Mouse (Mus musculus) fibroblast of lung, adult 2 months (primary cell): ENCODE measurements at regions not wholly inside any gene's neighbourhood (a gene's known extent, or its start where the extent isn't known, plus 50 kb on each side); places are given as distances from the start of the nearest gene placed in this dataset.
A peak's percentile ranks its signal among the peaks of the same experiment; 100 is the strongest.

Experiments
- DNase-seq: peaks from one replicate; pipeline ENCODE4 v3.0.0-alpha.2; 2011; ENCODE audit warnings: low read depth

DNA sequence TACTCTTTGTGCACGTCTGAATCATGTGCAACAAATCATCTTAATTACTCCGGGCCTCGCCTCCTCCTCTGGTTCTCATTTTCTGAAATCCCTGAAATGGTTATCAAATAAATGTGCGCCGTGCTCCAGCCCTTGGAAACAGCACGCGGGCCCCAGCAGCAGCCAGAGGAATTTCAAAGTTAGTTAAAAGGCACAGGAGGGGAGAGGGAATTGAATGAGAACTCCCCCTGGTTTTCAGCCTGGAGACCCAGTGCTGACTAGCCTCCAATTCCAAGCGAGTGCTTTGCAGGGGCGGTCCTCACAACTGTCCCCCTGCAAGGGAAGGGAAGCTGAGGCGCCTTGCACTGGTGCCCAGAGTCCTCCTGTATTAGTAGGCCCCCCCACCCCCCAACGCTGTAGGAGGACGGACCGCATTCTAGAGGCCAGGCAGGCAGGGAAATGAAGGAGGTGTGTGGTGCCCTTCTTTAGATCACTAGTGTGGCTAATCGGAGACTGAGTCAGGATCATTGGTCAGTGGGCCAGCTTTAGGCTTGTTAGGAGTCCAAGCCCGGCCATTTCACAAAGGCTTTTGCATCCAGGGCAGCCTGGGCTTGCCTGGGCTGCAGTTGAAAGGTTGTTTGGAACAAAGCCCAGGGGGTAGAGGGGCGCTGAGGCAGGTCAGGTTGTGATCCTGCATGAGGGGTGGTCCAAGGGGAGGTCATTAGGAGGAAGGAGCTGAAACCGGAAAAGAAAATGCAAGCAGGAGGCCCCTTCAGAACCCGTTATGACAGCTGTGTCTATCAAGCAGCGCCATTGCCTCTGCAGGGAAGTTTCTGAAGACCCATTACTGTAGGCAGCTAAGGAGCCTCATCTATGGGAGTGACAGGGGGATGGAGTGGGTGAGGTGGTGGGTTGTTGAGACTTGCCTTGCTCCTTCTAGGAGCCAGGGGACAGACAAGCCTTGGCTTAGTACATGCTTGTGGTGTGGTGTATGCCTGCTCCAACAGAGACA lies 80.3 kb upstream of the Igfbp7 start:
- no peak for DNase-seq

GRCm38 (mm10) chr5:77483053-77483717 lies 75.3 kb upstream of the Igfbp7 start:
- no peak for DNase-seq

DNA sequence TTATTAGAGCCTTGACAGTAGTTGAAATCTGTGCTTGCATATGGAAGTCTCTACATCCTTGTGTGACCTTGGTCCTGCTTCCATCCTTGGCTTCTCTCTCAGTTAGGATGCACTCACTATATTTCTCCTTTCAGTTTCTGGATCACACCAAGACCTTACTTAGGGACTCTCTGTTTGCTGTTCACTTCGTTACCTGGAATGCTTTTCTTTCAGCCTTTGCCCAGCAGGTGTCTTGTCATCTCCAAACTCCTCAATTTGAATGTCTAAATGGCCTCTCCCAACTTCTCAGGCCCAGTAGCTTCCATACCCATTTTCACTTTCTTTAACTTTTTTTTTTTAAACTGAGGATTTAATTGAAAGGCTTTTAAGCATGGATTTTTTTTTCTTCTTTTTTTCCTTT lies 74.0 kb upstream of the Igfbp7 start:
- no peak for DNase-seq

DNA sequence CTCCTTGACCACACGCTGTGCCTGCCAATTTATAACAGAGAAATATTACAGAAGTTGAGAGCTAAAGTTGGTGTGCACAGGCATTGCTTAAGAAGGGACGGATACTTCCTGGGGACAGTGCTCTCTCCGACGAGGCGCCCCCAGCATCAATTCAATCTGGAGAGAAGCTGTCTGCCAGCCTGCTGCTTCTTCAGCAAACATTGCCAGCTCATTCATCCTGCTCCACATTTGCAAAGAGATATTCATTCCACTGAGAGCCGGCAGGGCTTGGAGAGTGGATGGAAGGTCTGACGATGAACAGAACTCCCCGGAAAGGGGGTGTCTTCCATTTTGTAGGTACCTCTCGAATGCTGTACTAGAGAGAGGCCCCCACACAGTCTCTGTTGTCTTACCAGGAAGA lies 70.0 kb upstream of the Igfbp7 start:
- DNase-seq, result no peak

DNA sequence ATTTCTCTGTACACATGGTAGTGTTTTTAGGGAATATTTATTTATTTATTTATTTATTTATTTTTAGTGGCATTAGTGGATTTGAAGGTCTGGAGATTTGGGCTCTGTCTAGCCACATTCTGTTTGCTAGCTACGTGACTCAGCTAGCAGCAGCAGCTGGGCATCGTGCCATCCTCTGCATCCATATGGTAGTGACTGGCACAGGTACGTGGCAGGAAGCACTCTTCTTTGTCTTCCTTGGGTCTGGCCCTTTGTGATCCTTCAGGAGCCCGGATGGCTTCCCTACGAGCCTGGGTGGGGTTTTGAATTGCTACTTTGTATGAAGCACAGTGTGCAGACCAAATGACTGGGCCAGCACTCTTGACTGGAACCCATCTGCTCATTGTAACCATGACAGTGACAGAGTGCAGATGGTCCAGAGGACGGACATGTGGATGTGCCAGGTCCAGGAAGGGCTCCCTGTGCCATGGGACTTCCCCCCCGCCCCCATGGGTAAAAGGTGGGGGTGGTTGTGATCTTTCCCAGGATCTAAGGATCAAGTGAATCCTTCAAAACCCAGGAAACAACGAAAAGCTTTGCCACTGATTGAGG lies 66.2 kb upstream of the Igfbp7 start:
- DNase-seq, result no peak

DNA sequence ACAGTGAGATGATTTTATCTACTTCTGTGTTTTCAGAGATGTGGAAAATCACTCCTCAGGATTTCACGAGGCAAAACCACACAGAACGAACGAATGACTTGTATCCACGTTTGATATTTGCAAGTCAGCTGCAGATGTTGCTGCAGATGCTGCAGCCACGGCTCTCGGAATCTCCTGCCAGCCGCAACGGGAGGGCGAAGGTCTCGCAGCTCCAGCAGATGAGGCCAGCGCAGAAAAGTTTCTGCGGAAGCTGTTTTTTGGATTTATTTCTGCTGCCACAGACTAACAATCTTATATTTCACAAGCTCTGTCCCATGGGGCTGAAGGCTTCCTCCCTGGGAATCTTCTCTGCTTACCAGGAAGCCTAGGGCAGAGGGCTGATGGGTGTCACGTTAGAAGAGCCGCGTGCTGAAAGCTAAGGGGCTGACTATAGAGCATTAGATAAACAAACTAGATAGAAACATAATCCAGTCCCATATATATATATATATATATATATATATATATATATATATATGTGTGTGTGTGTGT lies 61.5 kb upstream of the Igfbp7 start:
- DNase-seq, result no peak

GRCm38 (mm10) chr5:77468467-77468866 lies 60.6 kb upstream of the Igfbp7 start:
- no peak for DNase-seq

DNA sequence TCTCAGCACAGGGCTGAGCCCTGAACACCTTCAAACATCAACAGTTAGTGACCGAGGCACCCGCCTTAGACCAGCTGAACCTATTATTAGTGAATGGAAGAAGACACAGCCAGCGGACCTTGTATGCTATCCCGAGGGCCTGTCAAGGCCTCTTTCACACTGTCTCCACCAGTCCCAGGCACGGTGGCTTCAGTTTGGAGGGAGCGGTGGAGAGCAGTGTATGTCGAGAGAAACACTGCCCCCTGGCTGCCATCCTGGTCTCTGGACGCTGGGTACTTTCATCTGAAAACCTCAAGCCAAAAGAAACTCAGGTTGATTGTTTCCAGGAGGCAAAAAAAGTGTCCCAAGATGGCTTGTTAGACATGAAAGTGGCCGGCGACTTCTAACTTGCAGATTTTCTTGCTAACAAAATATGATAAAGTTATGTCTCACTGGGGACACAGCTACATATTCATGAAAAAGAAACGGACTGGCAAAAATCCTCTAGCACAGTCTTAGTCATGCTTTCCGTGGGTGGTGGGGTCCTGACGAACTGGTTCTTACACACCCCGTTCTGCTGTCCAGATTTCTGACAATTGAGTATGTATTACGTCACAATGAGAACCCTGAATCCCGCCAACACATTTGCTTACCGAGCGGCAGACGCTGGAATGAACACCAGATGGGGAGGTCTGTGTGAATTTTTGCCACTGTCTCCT lies 57.2 kb upstream of the Igfbp7 start:
- peak; percentile 21 for DNase-seq

DNA sequence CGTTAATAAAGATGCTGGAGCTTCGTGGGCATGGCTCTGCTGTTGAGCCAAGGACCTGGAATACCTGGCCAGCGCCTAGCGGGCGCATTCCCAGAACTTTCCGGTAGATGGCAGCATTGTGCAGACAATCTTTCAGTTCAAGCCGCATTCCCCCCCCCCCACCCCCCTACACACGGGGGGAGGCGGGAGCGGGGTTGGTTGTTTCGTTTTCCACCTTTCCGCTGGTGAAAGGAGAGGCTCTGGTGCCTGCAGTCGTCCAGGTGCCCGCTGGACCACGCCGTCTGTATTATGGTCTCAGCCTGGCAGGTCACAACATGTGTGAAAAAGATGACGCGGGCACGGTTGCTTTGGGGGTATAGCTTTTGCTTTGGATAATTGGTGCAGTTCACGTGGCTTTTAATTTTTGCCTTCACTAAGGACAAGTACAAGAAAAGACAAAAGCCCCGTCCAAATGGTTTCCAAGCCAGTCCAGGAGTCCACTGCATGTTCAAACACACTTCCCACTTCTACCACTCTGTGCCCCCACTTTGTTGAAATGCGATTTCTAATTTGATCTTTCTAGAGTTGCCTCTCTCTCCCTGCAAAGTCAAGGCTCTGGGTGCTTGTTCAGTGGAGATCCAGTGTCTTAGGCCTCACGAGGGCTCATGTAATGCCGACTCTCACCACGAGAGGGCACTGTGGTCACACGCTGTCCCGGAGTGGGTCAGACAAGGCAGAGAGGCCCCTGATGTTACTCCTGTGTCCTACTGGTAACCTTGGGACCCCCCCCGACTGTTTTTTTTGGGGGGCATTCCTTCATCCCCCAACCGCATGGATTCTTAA lies 52.3 kb upstream of the Igfbp7 start:
- peak; percentile 77 for DNase-seq
